Mouse (Mus musculus) left cerebral cortex, adult 2 months (tissue): ENCODE measurements at regions not wholly inside any gene's neighbourhood (a gene's known extent, or its start where the extent isn't known, plus 50 kb on each side); places are given as distances from the start of the nearest gene placed in this dataset.

Experiments
- DNase-seq, 2 experiments: peaks; one replicate each; pipeline ENCODE4 v3.0.0; 2021 to 2022; ENCODE audit warnings: low spot score in 2 of 2, mixed read lengths in 1 of 2; ENCODE audit errors: extremely low spot score in 1 of 2
- H3K27ac ChIP-seq: fragments of 200-600 bp; 2 replicates; pipeline ENCODE4 v1.8.1; 2022
- H3K4me3 ChIP-seq: fragments of 200-600 bp; 2 replicates; pipeline ENCODE4 v1.8.1; 2022
- CTCF ChIP-seq: fragments of 200-600 bp; IDR thresholded peaks from 2 replicates; pipeline ENCODE4 v1.8.1; 2022; ENCODE audit warnings: antibody characterized with exemption, mild to moderate bottlenecking, moderate library complexity
- intact Hi-C: fragments of 180-260 bp; cut with DNase I; formaldehyde crosslinking; loops from one replicate; pipeline ENCODE4 v1.15.1; 2025

- no peak for DNase-seq
- H3K27ac ChIP-seq: no peak overlapping the region
- intact Hi-C loops: no loop called here
- H3K4me3 ChIP-seq: no peak overlapping the region
- TF ChIP-seq CTCF: no peak
These were observed 574.0 kb downstream of the Rps29 start for GRCm38 (mm10) chr12:68584786-68585523.

- Histone ChIP-seq H3K27ac (no peak overlapping the region), H3K4me3 (no peak overlapping the region)
- DNase-seq: no peak
- intact Hi-C loops: no loop called here
- TF ChIP-seq CTCF: no peak
These were observed 579.1 kb downstream of the Rps29 start for GRCm38 (mm10) chr12:68579909-68580308.

- intact Hi-C loops: no loop called here
- DNase-seq: no peak
- TF ChIP-seq CTCF: no peak
- no peak overlapping the region for H3K4me3 ChIP-seq
- H3K27ac ChIP-seq: no peak overlapping the region
These were observed 581.5 kb downstream of the Rps29 start for GRCm38 (mm10) chr12:68577453-68577852.

GRCm38 (mm10) chr12:68576855-68577254, 582.1 kb downstream of the Rps29 start:
- intact Hi-C loops: no loop called here
- no peak for TF ChIP-seq CTCF
- Histone ChIP-seq H3K4me3 (no peak overlapping the region), H3K27ac (no peak overlapping the region)
- DNase-seq: no peak

GRCm38 (mm10) chr12:68554943-68555627, 603.9 kb downstream of the Rps29 start:
- Histone ChIP-seq H3K4me3 (no peak overlapping the region), H3K27ac (no peak overlapping the region)
- intact Hi-C loops: no loop called here
- TF ChIP-seq CTCF: no peak
- DNase-seq: no peak

GRCm38 (mm10) chr12:68554292-68554691, 604.7 kb downstream of the Rps29 start:
- no peak overlapping the region for H3K27ac ChIP-seq
- no peak for DNase-seq
- no peak overlapping the region for H3K4me3 ChIP-seq
- TF ChIP-seq CTCF: no peak
- intact Hi-C loops: no loop called here

GRCm38 (mm10) chr12:68541811-68542210, 617.2 kb downstream of the Rps29 start:
- no peak for DNase-seq
- H3K4me3 ChIP-seq: no peak overlapping the region
- intact Hi-C loops: no loop called here
- no peak for TF ChIP-seq CTCF
- no peak overlapping the region for H3K27ac ChIP-seq

- intact Hi-C loops: no loop called here
- peak; percentile 36 for TF ChIP-seq CTCF
- no peak for DNase-seq
- H3K27ac ChIP-seq: no peak overlapping the region
- H3K4me3 ChIP-seq: no peak overlapping the region
These were observed 658.2 kb downstream of the Rps29 start for GRCm38 (mm10) chr12:68500794-68501193.

GRCm38 (mm10) chr12:68463032-68463431, 696.0 kb downstream of the Rps29 start:
- Histone ChIP-seq H3K27ac (no peak overlapping the region), H3K4me3 (peak overlapping the region; percentile 24)
- peak in 1 of 2 experiments; percentile 17 for DNase-seq
- TF ChIP-seq CTCF: no peak
- intact Hi-C loops: no loop called here

- H3K27ac ChIP-seq: no peak overlapping the region
- TF ChIP-seq CTCF: no peak
- no peak overlapping the region for H3K4me3 ChIP-seq
- DNase-seq: no peak
- intact Hi-C loops: no loop called here
These were observed 700.8 kb downstream of the Rps29 start for GRCm38 (mm10) chr12:68458196-68458595.

GRCm38 (mm10) chr12:68426601-68427000, 732.4 kb downstream of the Rps29 start:
- DNase-seq: no peak
- H3K4me3 ChIP-seq: no peak overlapping the region

GRCm38 (mm10) chr12:68425006-68425405, 734.0 kb downstream of the Rps29 start:
- DNase-seq: no peak
- intact Hi-C loops: no loop called here
- Histone ChIP-seq H3K27ac (no peak overlapping the region), H3K4me3 (no peak overlapping the region)
- no peak for TF ChIP-seq CTCF

More at GRCm38 (mm10) chr12:68426601-68427000, 732.4 kb downstream of the Rps29 start:
- no peak overlapping the region for H3K27ac ChIP-seq
- no peak for TF ChIP-seq CTCF
- intact Hi-C loops: no loop called here
